Mouse (Mus musculus) layer of hippocampus, adult 9-11 months (tissue): ENCODE data around the gene Ankrd6.

ENCODE experiments used
- DNase-seq: peaks from one replicate; pipeline ENCODE4 v3.0.0; 2022

Gene Ankrd6

DNA sequence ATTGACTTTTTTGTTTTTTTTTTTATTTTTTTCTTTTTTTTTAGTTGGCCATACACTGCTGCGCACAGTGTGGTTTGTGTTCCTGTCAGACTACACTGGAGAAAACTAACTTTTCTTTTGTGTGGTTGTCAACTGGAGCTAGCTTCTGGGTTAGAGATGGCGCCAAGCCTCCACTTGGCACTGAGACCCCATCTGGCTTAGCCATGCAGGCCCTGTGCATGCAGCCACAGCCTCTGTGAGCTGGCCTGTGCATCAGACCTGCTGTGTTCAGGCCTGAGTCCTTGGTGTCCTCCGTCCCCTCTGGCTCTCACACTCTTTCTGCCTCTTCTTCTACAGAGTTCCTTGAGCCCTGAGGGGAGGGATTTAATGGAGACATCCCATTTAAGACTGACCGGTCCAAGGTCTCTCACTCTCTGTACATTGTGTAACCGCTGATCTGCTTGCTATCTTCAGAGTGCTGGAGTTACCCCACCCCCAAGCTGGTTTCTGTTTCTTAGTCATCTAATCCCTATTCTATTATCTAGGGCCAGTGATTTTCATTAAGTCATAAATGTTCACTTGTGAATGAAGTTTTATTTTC, 96.9 kb downstream of the Ankrd6 start:
- no peak for DNase-seq

DNA sequence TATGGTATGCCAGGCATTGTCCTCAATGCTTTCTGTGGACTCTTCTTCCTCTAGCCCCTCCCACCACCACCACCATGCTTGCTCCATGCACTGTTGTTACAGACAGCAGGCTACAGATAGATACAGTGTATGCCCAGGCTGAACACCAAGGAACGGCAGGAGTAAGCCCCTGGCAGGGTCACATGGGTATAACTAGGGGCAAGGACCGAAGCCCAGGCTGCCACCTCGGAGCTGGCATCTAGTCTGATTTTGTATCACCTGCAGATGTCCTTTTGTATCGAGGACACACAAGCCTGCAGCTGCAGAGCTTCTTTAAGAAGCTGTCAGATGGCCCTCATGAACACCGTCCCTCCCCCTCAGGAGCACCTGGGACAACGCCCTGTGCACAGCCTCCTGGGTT, 97.8 kb downstream of the Ankrd6 start:
- no peak for DNase-seq

- no peak for DNase-seq
Observed at GRCm38 (mm10) chr4:32852294-32852693, 98.3 kb downstream of the Ankrd6 start.

- no peak for DNase-seq
Observed at GRCm38 (mm10) chr4:32838401-32838800, 112.2 kb downstream of the Ankrd6 start.

DNA sequence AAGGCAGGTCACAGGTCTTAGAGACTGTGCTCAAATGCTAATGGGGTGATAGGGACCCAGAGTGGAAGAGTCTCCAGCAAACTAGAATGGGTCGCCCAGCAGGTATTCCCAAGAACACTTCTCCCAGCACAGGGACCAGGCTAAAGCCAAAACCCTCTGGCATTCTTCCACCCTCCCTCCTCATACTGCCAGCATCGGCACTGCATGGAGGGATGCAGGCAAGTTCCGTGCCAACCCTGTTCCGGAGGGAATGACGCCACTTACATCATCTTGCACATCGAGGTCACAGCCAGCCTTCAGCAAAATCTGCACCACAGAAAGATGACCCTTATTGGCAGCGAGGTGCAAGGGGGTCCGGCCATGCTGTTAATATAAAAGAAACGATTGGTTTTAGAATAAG, 114.6 kb downstream of the Ankrd6 start:
- no peak for DNase-seq

DNA sequence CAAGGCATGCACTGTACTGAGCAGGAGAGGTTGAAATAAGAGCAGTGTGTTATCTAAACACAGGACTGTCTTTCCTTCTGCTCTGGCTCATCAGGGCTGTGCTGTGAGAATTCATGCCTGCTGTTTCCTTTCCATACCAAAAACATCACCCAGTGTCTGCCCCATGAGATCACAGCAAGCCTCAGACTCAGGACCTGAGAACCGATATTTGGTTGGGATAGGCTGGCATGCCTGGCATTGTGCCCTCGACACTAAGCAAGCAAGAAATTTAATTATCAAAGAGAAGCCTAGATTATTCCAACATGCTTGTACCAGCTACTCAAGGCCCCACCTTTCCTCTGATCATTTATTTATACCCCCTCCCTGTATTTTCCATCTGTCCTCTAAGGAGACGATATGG, 116.1 kb downstream of the Ankrd6 start:
- no peak for DNase-seq

GRCm38 (mm10) chr4:32833494-32834282, 117.0 kb downstream of the Ankrd6 start:
- no peak for DNase-seq

GRCm38 (mm10) chr4:32829316-32829715, 121.3 kb downstream of the Ankrd6 start:
- no peak for DNase-seq

GRCm38 (mm10) chr4:32828385-32829077, 122.1 kb downstream of the Ankrd6 start:
- no peak for DNase-seq

DNA sequence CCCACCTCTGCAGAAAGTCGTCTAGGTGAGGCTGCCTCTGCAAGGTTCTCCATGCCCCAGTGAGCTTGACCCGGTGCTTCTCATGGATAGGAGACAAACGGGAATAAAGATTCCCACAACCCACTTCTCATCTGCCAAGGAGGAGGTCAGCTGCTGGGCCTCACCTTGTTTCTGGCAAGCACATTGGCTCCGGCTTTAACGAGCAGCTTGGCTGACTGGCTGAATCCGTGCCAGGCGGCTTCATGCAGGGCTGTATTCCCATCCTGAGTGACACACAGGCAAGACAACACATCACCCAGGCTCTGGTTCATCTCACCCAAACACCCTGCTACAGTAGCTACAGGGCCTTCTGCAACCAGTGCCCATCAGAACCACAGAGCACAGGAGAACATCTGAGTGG, 123.7 kb downstream of the Ankrd6 start:
- DNase-seq = peak; percentile 28

DNA sequence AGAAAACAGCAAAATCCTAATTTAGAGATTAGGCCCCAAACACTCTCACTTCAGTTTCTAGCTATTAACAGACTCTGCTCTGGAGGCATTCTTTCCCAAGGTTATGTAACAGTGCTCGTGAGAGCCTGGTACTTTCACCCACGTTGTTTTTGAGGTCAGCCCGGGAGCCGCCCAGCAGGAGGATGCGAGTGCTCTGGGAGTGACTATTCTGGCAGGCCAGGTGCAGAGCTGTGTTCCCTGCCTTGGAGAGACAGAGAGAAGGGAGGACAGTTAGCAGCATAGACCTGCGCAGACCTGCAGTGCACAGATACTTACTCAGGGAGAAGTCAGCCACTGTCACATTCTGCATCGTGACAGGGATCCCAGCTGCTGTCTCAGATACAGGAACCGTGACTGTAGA, 126.4 kb downstream of the Ankrd6 start:
- DNase-seq = no peak

DNA sequence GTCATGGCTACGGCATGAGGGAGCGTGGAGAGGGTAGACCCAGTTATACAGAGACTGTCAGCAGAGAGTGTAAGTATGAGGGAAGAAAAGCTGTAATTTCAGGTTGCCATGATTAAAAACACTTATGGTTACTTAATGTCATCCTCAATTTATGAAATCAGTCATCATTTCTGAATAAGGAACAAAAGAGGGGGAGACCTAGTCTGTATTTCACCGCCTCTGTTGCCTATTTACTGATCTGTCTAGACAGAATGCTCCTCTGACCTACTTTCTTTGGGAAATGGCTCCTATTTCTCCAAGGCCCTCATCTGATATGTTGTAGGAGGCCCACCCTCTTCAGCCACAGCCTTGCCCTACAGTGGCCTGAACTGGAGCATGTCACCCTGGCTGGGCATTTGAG, 130.0 kb downstream of the Ankrd6 start:
- no peak for DNase-seq

- DNase-seq = no peak
Observed at GRCm38 (mm10) chr4:32817478-32817877, 133.2 kb downstream of the Ankrd6 start.

DNA sequence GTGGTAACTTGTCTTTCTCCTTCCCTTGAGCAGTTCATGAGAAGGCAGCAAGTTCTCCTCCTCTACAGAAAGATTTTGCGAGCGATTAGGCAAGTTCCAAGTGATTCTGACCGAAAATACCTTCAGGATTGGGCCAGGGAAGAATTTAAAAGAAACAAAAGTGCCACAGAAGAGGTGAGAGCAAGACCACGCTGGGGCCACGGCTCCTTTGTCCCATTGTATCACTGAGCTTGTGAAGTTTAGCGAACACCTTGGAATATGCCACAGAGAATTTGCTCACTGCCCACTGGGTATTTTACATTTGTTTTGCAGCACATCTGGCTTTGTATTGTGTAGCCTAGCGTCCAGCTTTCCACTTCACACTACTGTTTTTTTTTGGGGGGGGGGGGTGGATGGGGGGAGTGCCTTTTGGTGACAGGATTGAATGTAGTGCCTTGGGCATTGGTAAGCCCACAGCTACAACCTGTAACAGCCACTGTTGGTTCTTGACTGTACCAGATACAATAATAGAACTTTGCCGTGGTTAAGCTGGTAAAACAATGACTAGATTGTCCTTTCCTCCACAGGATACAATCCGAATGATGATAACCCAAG, 150.0 kb downstream of the Ankrd6 start:
- no peak for DNase-seq

- DNase-seq = peak; percentile 77
Observed at GRCm38 (mm10) chr4:32799966-32800576, 150.6 kb downstream of the Ankrd6 start, which contains the start of gene Lyrm2. Gene Lyrm2, plus strand, starts transcription at chr4:32800253.

DNA sequence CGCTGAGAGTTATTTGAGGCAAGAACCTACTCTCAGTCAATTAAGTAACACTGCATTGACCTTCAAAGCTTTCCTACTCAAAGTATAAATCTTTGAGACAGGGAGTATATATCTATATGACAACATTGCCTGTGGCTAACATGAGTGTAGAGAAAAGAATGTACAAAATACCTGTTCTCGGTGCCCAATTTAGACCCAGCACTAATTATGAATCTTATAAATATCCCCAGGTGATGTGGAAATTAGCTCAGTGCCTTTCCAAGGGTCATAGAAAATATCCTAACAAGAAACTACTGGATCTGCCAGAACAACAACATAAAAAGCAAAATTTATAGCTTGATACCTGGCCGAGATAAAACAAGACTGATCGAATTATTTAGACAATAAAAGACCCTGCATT, 151.7 kb downstream of the Ankrd6 start:
- DNase-seq = no peak

DNA sequence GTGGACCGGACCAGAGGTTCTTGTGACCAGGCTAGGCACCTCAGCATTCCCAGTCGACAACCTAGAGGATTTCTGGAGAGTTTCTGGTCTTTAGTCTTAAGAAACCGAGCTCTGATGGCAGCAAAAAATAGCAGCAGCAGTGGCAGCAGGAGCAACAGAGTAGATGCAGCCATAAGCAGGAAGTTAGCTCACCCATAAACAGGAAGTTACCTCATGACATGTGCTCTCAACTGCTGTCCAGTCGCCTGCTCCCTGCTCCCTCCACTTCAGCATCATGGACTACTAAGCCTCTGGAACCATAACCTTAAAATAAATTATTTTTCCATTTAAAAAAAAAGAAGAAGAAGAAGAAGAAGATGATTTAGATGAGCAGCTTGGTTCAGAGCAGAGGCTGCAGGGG, 161.6 kb downstream of the Ankrd6 start:
- DNase-seq = no peak

GRCm38 (mm10) chr4:32787110-32787509, 163.5 kb downstream of the Ankrd6 start:
- no peak for DNase-seq

DNA sequence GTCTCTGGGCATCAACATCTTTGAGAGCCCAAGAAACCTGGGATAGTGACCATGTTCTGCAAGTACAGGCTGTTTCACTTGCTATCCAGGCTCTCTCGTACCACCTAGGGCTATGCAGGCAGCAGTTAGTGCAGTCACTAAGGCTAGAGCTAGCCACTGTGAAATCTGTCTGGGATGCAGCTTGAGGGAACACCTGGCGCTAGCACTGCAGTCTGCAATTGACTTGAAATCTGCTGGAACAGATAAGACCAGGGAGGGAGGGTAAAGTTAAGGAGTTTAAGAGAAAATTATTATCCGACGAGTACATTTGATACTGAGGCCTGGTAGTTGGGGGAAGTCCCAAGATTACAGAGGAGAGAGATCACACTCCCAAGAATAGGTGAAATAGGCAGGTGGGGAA, 170.6 kb downstream of the Ankrd6 start:
- DNase-seq = no peak

DNA sequence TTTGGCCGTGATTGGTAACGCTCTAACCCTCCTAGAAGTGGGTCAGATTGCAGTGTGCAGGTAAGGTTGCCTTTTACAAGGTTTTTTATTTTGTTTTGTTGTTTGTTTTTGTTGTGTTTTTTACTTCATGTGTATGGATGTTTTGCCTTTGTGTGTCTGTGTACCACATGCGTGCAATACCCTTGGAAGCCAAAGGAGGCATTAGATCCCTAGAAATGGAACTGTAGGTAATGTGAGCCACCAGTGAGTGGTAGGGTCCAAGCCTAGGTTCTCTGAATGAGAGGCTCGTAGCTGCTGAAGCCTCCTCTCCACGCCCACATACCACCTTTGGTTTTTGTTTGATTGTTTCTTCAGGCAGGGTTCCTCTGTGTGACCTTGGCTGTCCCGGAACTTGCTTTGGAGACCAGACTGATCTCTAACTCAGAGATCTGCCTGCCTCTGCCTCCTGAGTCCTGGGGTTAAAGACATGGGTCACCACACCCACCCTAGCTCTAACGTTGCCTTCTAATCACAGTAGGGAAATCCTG, 180.3 kb downstream of the Ankrd6 start:
- DNase-seq = no peak

DNA sequence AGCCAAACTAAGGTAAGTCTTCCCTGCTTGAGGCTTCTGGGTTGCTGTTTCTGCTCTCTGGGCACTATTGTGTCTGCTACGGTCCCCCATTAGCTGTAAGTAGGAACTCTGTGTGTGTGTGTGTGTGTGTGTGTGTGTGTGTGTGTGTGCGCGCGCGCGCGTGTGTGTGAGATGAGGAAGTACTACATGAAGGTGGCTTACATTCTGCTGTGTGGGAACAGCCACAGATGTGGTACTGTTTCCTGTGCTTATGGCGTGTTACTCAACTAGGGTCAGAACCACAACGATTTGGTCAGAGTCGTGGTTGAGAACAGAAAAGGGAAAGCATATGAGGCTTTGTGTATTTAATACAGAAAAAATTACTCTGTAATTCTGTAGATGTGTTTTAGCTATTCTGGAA, 182.6 kb downstream of the Ankrd6 start:
- DNase-seq = no peak

GRCm38 (mm10) chr4:32767471-32767870, 183.2 kb downstream of the Ankrd6 start:
- DNase-seq = no peak

- DNase-seq = peak; percentile 22
Observed at GRCm38 (mm10) chr4:32757430-32757829, 193.2 kb downstream of the Ankrd6 start.
